In genomic region chr10:111444199-111444598, GRCm38 (mm10) we compare ENCODE assay signal across 20 mouse cellular contexts. TPM values are rescaled to one million over a fixed set of nuclear protein-coding genes. Genes with fewer than 3 reads are reported as not detected.
A peak's percentile ranks its signal among the peaks of the same experiment; 100 is the strongest.
DNase-seq lines count a peak whose midpoint lies in the region; ATAC-seq and TF ChIP-seq lines count a peak whose summit lies in the region.
"Had no signal": no experiment of that assay in that cellular context is flagged by ENCODE, and none has a peak within 500 bp of the region (broad histone marks: within the 10 kb centered on the region; RNA-seq: fewer than 3 reads in every experiment).

No protein-coding gene starts in this region.

- no peak overlapping the region for H3K4me3 ChIP-seq in heart, adult 2 months
- H3K4me3 ChIP-seq in lung, postnatal 0 days (ENCODE audit: low read depth, low read length) = no peak overlapping the region
- no peak overlapping the region for H3K4me3 ChIP-seq in neural tube, embryonic 15.5 days (replicated peaks)
- H3K4me3 ChIP-seq: forebrain, embryonic 13.5 days; gastrocnemius, adult 2 months; heart, embryonic 12.5 days; hindbrain, embryonic 15.5 days had no signal

- H3K79me2 ChIP-seq in heart, adult 2 months (replicated peaks; ENCODE audit: control insufficient read depth, insufficient read depth, low read length) = no peaks in the 10 kb centered on the region

- no peaks in the 10 kb centered on the region for H3K27me3 ChIP-seq in heart, adult 2 months (ENCODE audit: control insufficient read depth, insufficient read depth, low read length)
- H3K27me3 ChIP-seq in lung, postnatal 0 days (replicated peaks; ENCODE audit: insufficient read depth, low read length) = no peaks in the 10 kb centered on the region
- no peaks in the 10 kb centered on the region for H3K27me3 ChIP-seq in neural tube, embryonic 15.5 days (replicated peaks)
- H3K27me3 ChIP-seq: forebrain, embryonic 13.5 days; heart, embryonic 12.5 days; hindbrain, embryonic 15.5 days had no signal

- H3K4me2 ChIP-seq in lung, postnatal 0 days (replicated peaks; ENCODE audit: low read depth, low read length) = no peak overlapping the region
- H3K4me2 ChIP-seq in neural tube, embryonic 15.5 days = no peak overlapping the region
- H3K4me2 ChIP-seq: forebrain, embryonic 13.5 days; heart, embryonic 12.5 days; hindbrain, embryonic 15.5 days had no signal

- H3K4me1 ChIP-seq in heart, adult 2 months (ENCODE audit: control insufficient read depth, insufficient read depth, low read length) = no peaks in the 10 kb centered on the region; the same call in none of the 2 replicates
- H3K4me1 ChIP-seq in lung, postnatal 0 days (ENCODE audit: insufficient read depth, low read depth, low read length) = no peaks in the 10 kb centered on the region
- H3K4me1 ChIP-seq in neural tube, embryonic 15.5 days = no peaks in the 10 kb centered on the region
- H3K4me1 ChIP-seq: forebrain, embryonic 13.5 days; hindbrain, embryonic 15.5 days had no signal

- TF ChIP-seq CTCF in heart, adult 2 months (IDR thresholded peaks at IDR 0.05) = no peak
- no peak for TF ChIP-seq CTCF in lung, postnatal 0 days (IDR thresholded peaks at IDR 0.05)

- peak; percentile 44 for ATAC-seq in lung, postnatal 0 days
- peak; percentile 32; the same call in 1 of the 2 replicates for ATAC-seq in megakaryocyte progenitor cell, adult 5-6 weeks (replicated peaks; ENCODE audit: poor library complexity)
- ATAC-seq in neural tube, embryonic 15.5 days (ENCODE audit: low FRiP score) = no peak
- ATAC-seq in CD4-positive, CD25-positive, alpha-beta regulatory T cell, adult 4 months = no peak
- ATAC-seq: forebrain, embryonic 13.5 days; intestine, embryonic 16.5 days had no signal

- intact Hi-C loops in heart, adult 2 months (cut with DNase I) = no loop called here

- H3K36me3 ChIP-seq in heart, adult 2 months (ENCODE audit: control insufficient read depth, insufficient read depth, low read length) = no peaks in the 10 kb centered on the region
- no peaks in the 10 kb centered on the region for H3K36me3 ChIP-seq in lung, postnatal 0 days (ENCODE audit: insufficient read depth, low read length)
- no peaks in the 10 kb centered on the region for H3K36me3 ChIP-seq in neural tube, embryonic 15.5 days
- H3K36me3 ChIP-seq: G1E; heart, embryonic 12.5 days; hindbrain, embryonic 15.5 days had no signal

- TF ChIP-seq EP300 in heart, adult 2 months (IDR thresholded peaks at IDR 0.05; ENCODE audit: insufficient read depth, low read depth, low read length) = no peak
- no peak for TF ChIP-seq EP300 in lung, postnatal 0 days (IDR thresholded peaks at IDR 0.05)

- peak; percentile 40 for DNase-seq in heart, adult 11 months
- no peak for DNase-seq in heart, adult 2 months
- DNase-seq in lung, postnatal 0 days (ENCODE audit: low spot score) = peak; percentile 47
- DNase-seq in lung, postnatal 14 days = no peak
- DNase-seq: adrenal gland, postnatal 14 days; cerebellum, adult 11-12 months; cerebellum, adult 9-10 months; cerebellum, postnatal 25 days; gastrocnemius, adult 2 months; gastrocnemius, postnatal 25 days; heart, adult 18-20 months; heart, postnatal 36 days had no signal

- H3K9me3 ChIP-seq in lung, postnatal 0 days (ENCODE audit: low read length) = no peaks in the 10 kb centered on the region
- no peaks in the 10 kb centered on the region for H3K9me3 ChIP-seq in neural tube, embryonic 15.5 days (replicated peaks)
- H3K9me3 ChIP-seq: forebrain, embryonic 13.5 days; G1E; heart, embryonic 12.5 days; hindbrain, embryonic 15.5 days had no signal

- no peak overlapping the region for H3K27ac ChIP-seq in heart, adult 2 months
- H3K27ac ChIP-seq in lung, postnatal 0 days (ENCODE audit: low read length) = no peak overlapping the region
- H3K27ac ChIP-seq in neural tube, embryonic 15.5 days (replicated peaks) = no peak overlapping the region
- H3K27ac ChIP-seq: forebrain, embryonic 13.5 days; gastrocnemius, adult 2 months; hindbrain, embryonic 15.5 days had no signal

- TF ChIP-seq POLR2A in heart, adult 2 months (IDR thresholded peaks at IDR 0.05; ENCODE audit: insufficient read depth, low read depth, low read length) = no peak

- H3K9ac ChIP-seq in heart, adult 2 months (ENCODE audit: low read depth, low read length) = no peak overlapping the region
- H3K9ac ChIP-seq in lung, postnatal 0 days (replicated peaks; ENCODE audit: low read depth) = no peak overlapping the region
- no peak overlapping the region for H3K9ac ChIP-seq in neural tube, embryonic 15.5 days (replicated peaks)
- H3K9ac ChIP-seq: forebrain, embryonic 13.5 days; heart, embryonic 12.5 days; hindbrain, embryonic 15.5 days had no signal

- 42% methylated on average over 9 of the region's 9 CpGs for WGBS in heart, adult 2 months
- WGBS in lung, postnatal 0 days = 40% methylated on average over 9 of the region's 9 CpGs
- 75% methylated on average over 9 of the region's 9 CpGs for WGBS in neural tube, embryonic 15.5 days

RNA-seq across cellular contexts. Expression of gene Nap1l1, which starts 28.8 kb away (rescaled TPM):
- total RNA-seq in heart, adult 2 months (2021) = 10 to 100 TPM; 66.6 to 66.7 TPM
- polyA plus RNA-seq in heart, adult 2 months (2012; rRNA removed) = 10.5 and 21.2 TPM in 2 replicates
- 127 and 133 TPM in 2 replicates for polyA plus RNA-seq in lung, postnatal 0 days (2015; fragmentation: Nextera tagmentation; extraction: Ambion mirVana)
- 651 and 679 TPM in 2 replicates for total RNA-seq in megakaryocyte progenitor cell, adult 5-6 weeks (2015)
- 565 and 710 TPM in 2 replicates for total RNA-seq in megakaryocyte progenitor cell, adult 5-6 weeks (2017)
- 162 and 180 TPM in 2 replicates for polyA plus RNA-seq in neural tube, embryonic 15.5 days (2015; fragmentation: Nextera tagmentation; extraction: Ambion mirVana)
- 100 to 1,000 TPM; 105 to 108 TPM for polyA plus RNA-seq in CD4-positive, CD25-positive, alpha-beta regulatory T cell, adult 4 months (2017; shearing (Covaris generic))

Comparison
In these comparisons a context has a peak if more than half of its experiments do, and no peak if none do; other contexts are left out.
1. DNase-seq: peak in heart, adult 11 months (single experiment) and lung, postnatal 0 days (single experiment); none in heart, adult 2 months (0 of 2) and lung, postnatal 14 days (single experiment).
2. ATAC-seq: peak in lung, postnatal 0 days (single experiment) and megakaryocyte progenitor cell, adult 5-6 weeks (single experiment); none in neural tube, embryonic 15.5 days (single experiment) and CD4-positive, CD25-positive, alpha-beta regulatory T cell, adult 4 months (single experiment).